Mouse (Mus musculus) kidney, embryonic 15.5 days (tissue): ENCODE measurements around the gene Acvr1b. TPM values are rescaled to one million over a fixed set of nuclear protein-coding genes. Genes with fewer than 3 reads are reported as not detected.

Experiments used
- ATAC-seq: fragments of 200-750 bp; cut with Nextera tagmentation; replicated peaks from 2 replicates; pipeline ENCODE4 v1.8.0; 2017; ENCODE audit warnings: moderate TSS enrichment; ENCODE audit not compliant: low FRiP score
- H3K27ac ChIP-seq: fragments of 300-500 bp; sonication (generic); 2 replicates; pipeline ENCODE4 v1.5.1; 2015; ENCODE audit warnings: mild to moderate bottlenecking, inconsistent platforms
- H3K27me3 ChIP-seq: fragments of 300-500 bp; sonication (generic); 2 replicates; pipeline ENCODE4 v1.6.1; 2015; ENCODE audit warnings: inconsistent platforms
- H3K36me3 ChIP-seq: fragments of 300-500 bp; sonication (generic); 2 replicates; pipeline ENCODE4 v1.6.1; 2015; ENCODE audit warnings: inconsistent platforms
- H3K4me1 ChIP-seq: fragments of 300-500 bp; sonication (generic); 2 replicates; pipeline ENCODE4 v1.6.1; 2015; ENCODE audit warnings: inconsistent platforms
- H3K4me2 ChIP-seq: fragments of 300-500 bp; sonication (generic); 2 replicates; pipeline ENCODE4 v1.6.1; 2015; ENCODE audit warnings: moderate library complexity, mild to moderate bottlenecking, inconsistent platforms
- H3K4me3 ChIP-seq: fragments of 300-500 bp; sonication (generic); replicated peaks from 2 replicates; pipeline ENCODE4 v1.5.1; 2015; ENCODE audit warnings: mild to moderate bottlenecking, inconsistent platforms
- H3K9ac ChIP-seq: fragments of 300-500 bp; sonication (generic); 2 replicates; pipeline ENCODE4 v1.6.1; 2015; ENCODE audit warnings: mild to moderate bottlenecking, inconsistent platforms
- H3K9me3 ChIP-seq: fragments of 300-500 bp; sonication (generic); replicated peaks from 2 replicates; pipeline ENCODE4 v1.6.1; 2016; ENCODE audit warnings: inconsistent platforms
- WGBS: fragments of 180-500 bp; shearing (Covaris S2); methylation state at CpG from one replicate; pipeline ENCODE4 v1.1.7; 2015; ENCODE audit warnings: mixed read lengths; 5-methylcytosine and 5-hydroxymethylcytosine counted together
- polyA plus RNA-seq: library from polyadenylated mRNA; unstranded; fragments of >200 nt; fragmentation: Nextera tagmentation; extraction: Ambion mirVana; gene quantifications from 2 replicates; pipeline ENCODE4 v1.2.1, GENCODE M21; 2015

Acvr1b gene
- polyA plus RNA-seq, 1 experiment from 2014 or later = 6.2 TPM

- no peaks in the 10 kb centered on the region for H3K9me3 ChIP-seq
- H3K4me2 ChIP-seq = no peak overlapping the region
- H3K27me3 ChIP-seq = no peaks in the 10 kb centered on the region; the same call in 1 of the 2 replicates
- 69% methylated on average over 11 of the region's 11 CpGs for WGBS
- no peak overlapping the region for H3K9ac ChIP-seq
- no peak overlapping the region for H3K27ac ChIP-seq
- no peaks in the 10 kb centered on the region for H3K36me3 ChIP-seq
- no peak overlapping the region for H3K4me3 ChIP-seq
- no peak for ATAC-seq
- peaks cover 33% of the 10 kb centered on the region for H3K4me1 ChIP-seq
Observed at GRCm38 (mm10) chr15:101167553-101167952, 6.3 kb upstream of the Acvr1b start.

DNA sequence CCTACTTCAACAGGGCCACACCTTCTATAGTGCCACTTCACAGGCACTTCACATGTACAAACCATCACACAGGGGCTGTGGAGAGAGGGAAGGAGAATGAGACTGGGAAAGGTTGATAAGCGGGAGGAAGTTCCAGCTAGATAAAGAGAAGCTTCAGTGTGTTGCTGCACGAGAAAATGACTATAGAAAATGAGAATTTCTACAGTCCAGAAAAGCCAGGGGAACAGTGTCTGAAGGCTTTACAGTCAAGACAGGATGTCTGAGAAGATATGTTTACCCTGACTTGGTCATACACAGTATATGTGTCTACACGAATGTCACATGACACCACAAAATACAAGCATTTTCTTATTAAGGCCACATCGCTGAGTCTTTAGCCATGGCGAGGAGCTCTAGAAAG lies 4.0 kb upstream of the Acvr1b start:
- Histone ChIP-seq H3K4me1 (peaks cover 19% of the 10 kb centered on the region), H3K4me3 (no peak overlapping the region), H3K4me2 (no peak overlapping the region), H3K36me3 (no peaks in the 10 kb centered on the region), H3K9me3 (no peaks in the 10 kb centered on the region), H3K9ac (no peak overlapping the region), H3K27me3 (no peaks in the 10 kb centered on the region; the same call in 1 of the 2 replicates), H3K27ac (no peak overlapping the region)
- ATAC-seq = no peak
- 85% methylated on average over 5 of the region's 5 CpGs for WGBS

DNA sequence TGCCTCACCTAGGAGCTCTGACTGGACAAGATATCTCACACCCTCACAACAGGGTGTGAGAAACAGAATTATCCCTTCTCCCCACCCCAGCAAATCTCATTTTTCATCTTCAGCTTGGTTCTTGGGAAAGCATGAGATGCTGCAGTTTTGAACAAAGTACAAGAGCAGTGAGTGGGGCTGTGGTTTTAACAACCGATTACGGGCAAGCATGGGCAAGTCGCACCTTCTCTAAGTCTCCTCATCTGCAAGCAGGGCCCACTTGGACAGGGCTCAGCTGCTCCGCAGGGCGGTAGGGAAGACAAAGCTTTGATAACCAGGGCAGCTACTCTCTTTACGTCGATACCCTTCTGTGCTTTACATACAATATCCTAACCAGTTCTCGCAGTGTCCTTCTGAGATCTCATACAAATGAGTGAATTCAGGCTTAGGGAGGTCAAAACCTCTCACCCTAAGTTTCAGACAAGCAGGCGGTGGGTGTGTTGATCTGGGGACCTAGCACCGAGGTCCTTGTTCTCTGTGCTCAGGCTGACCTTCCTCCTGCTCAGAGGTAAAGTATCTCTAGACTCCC lies 3.4 kb upstream of the Acvr1b start:
- Histone ChIP-seq H3K27ac (no peak overlapping the region), H3K4me2 (no peak overlapping the region), H3K27me3 (no peaks in the 10 kb centered on the region; the same call in 1 of the 2 replicates), H3K36me3 (no peaks in the 10 kb centered on the region), H3K9ac (no peak overlapping the region), H3K4me3 (no peak overlapping the region), H3K4me1 (peaks cover 21% of the 10 kb centered on the region), H3K9me3 (no peaks in the 10 kb centered on the region)
- 82% methylated on average over 10 of the region's 10 CpGs for WGBS
- no peak for ATAC-seq

- Histone ChIP-seq H3K27me3 (no peaks in the 10 kb centered on the region; the same call in 1 of the 2 replicates), H3K27ac (no peak overlapping the region), H3K4me3 (no peak overlapping the region), H3K36me3 (no peaks in the 10 kb centered on the region), H3K9ac (no peak overlapping the region), H3K9me3 (no peaks in the 10 kb centered on the region), H3K4me2 (no peak overlapping the region), H3K4me1 (peaks cover 21% of the 10 kb centered on the region)
- ATAC-seq = no peak
- WGBS = 79% methylated on average over 4 of the region's 4 CpGs
Observed at GRCm38 (mm10) chr15:101171272-101171671, 2.6 kb upstream of the Acvr1b start.

DNA sequence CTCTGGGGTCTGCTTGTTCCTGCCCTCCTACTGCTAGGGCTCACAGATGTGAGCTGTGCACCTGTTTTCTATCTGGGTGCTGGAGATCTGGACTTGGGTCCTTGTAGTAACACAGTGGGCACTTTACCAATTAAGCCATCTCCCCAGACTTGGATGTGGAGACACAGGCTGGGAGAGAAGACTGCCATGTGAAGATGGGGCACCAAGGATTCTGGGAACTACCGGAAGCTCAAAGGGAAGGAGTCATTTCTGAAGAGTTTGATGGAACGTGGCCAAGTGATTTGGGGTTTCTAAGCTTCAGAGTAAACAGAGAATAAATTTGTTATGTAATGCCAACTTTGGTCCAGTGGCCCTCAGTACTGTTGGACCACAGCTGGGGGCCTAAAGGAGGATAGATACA lies 1.9 kb upstream of the Acvr1b start:
- Histone ChIP-seq H3K27me3 (no peaks in the 10 kb centered on the region; the same call in 1 of the 2 replicates), H3K9me3 (no peaks in the 10 kb centered on the region), H3K4me2 (no peak overlapping the region), H3K4me1 (peaks cover 28% of the 10 kb centered on the region), H3K9ac (no peak overlapping the region), H3K27ac (no peak overlapping the region), H3K36me3 (no peaks in the 10 kb centered on the region), H3K4me3 (no peak overlapping the region)
- 86% methylated on average over 2 of the region's 2 CpGs for WGBS
- ATAC-seq = no peak

DNA sequence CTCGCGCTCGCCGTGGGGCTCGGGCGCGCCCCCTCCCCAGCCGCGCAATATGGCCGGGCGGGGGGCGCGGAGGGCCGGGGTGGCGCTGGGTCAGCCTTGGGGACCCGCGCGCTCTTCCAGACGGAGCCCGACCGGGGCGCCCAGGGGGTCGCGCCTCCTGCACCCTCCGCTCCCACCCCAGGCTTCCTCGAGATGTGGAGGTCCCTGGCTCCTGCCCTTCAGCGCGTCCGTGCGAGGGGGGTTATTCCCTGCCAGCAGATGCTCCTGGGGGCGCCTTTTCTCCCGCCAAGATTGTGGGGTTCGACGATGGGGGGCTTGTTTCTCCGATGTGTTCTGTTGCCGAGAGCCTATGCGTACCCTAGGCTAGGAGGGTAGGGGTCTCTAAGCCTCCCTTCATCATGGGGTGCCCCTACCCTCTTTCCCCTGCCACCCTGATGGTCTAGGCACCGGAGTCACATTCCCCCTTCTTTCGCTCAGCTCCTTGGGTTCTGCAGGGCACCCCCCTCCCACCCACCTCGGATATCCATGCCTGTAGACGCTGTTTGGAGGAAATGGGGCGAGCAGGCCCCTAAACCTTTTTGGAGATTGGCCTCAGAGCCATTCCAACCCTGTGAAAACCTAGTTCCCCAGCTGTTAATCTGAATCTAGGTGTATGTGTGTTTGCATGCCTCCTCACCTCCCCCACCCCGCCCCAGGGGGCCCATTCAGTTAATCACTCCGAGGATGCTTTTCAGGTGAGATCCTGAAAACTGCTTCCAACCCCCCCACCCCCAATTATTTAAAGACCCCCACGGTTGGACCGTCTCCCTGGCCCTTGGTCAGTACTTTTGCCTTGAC lies 645 bp downstream of the Acvr1b start:
- no peaks in the 10 kb centered on the region for H3K36me3 ChIP-seq
- ATAC-seq = peak; percentile 66
- peak overlapping the region; percentile 91 for H3K4me2 ChIP-seq
- peak overlapping the region; percentile 71 for H3K4me3 ChIP-seq
- no peaks in the 10 kb centered on the region for H3K9me3 ChIP-seq
- under 1% methylated on average over 44 of the region's 46 CpGs for WGBS
- peak overlapping the region; percentile 90 for H3K9ac ChIP-seq
- H3K27me3 ChIP-seq = no peaks in the 10 kb centered on the region; the same call in 1 of the 2 replicates
- peak overlapping the region; percentile 73 for H3K27ac ChIP-seq
- peaks cover 45% of the 10 kb centered on the region for H3K4me1 ChIP-seq

- no peak overlapping the region for H3K27ac ChIP-seq
- 11% methylated on average over 5 of the region's 5 CpGs for WGBS
- no peaks in the 10 kb centered on the region for H3K36me3 ChIP-seq
- H3K27me3 ChIP-seq = no peaks in the 10 kb centered on the region; the same call in 1 of the 2 replicates
- peak overlapping the region; percentile 91 for H3K4me2 ChIP-seq
- peak overlapping the region; percentile 71 for H3K4me3 ChIP-seq
- H3K4me1 ChIP-seq = peaks cover 50% of the 10 kb centered on the region
- peak overlapping the region; percentile 90 for H3K9ac ChIP-seq
- no peaks in the 10 kb centered on the region for H3K9me3 ChIP-seq
- no peak for ATAC-seq
Observed at GRCm38 (mm10) chr15:101175131-101175460, 1.2 kb downstream of the Acvr1b start.

DNA sequence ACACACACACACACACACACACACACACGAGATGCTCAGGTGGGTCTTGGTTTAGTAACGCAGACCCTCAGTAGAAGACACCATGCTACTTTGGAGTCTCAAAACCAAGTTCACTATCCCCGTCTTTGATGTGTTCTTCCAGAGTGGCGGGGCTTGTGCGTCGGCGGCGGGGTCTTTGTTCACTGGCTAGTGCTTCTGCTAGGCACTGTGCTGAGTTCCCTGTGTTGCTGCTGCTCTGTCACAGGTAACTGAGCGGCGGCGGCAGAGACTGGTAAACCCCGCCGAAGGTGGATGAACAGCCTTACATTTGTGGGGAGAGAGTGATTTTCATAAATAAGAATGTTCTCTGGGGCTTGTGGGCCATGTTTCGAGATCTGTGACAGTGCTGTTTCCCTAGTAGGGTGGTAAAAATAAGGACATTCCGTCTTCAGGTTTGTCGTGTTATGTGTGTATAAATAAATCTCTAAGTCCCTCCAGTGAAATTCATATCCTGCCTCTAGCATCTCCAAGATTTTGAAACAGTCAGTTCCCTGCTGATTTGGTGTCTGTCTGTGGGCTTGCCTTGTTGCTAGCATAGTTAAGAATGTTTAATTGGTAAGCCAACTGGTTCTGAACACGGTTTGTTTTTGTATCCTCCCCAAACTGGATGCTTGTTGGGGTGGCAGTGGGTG lies 1.9 kb downstream of the Acvr1b start:
- WGBS = 23% methylated on average over 17 of the region's 17 CpGs
- ATAC-seq = no peak
- peak overlapping the region; percentile 91 for H3K4me2 ChIP-seq
- H3K9ac ChIP-seq = peak overlapping the region; percentile 90; the same call in 1 of the 2 replicates
- peaks cover 56% of the 10 kb centered on the region for H3K4me1 ChIP-seq
- 0 out of 2 replicates have a peak overlapping the region, but pooled peaks have one; percentile 3 for H3K27ac ChIP-seq
- H3K36me3 ChIP-seq = no peaks in the 10 kb centered on the region
- no peaks in the 10 kb centered on the region for H3K9me3 ChIP-seq
- peak overlapping the region; percentile 71 for H3K4me3 ChIP-seq
- no peaks in the 10 kb centered on the region; the same call in 1 of the 2 replicates for H3K27me3 ChIP-seq

DNA sequence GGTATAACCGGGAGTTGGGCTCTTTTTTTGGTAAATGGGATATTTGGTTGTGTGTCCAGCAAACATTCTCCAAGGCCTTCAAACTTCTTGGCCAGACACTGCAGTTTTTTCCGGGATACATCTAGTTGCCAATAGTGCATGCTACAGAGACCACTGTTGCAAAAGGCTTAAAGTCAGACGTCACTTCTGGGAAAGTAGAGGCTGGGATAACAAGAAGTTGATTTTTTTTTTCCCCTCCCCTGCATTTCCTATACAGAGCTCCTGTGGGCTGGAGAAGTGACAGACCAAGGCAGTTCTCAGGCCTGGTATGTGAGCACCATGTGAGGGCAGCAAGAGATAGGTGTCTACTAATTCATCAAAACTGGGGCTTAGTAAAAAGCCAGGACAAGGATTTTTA lies 2.4 kb downstream of the Acvr1b start:
- 47% methylated on average over 3 of the region's 3 CpGs for WGBS
- H3K9ac ChIP-seq = no peak overlapping the region

GRCm38 (mm10) chr15:101176795-101177691 lies 3.2 kb downstream of the Acvr1b start:
- Histone ChIP-seq H3K9me3 (no peaks in the 10 kb centered on the region), H3K36me3 (no peaks in the 10 kb centered on the region), H3K27me3 (no peaks in the 10 kb centered on the region; the same call in 1 of the 2 replicates), H3K9ac (no peak overlapping the region), H3K4me1 (peaks cover 68% of the 10 kb centered on the region), H3K4me3 (no peak overlapping the region), H3K4me2 (no peak overlapping the region), H3K27ac (peak overlapping the region; percentile 24; the same call in 1 of the 2 replicates)
- WGBS = 61% methylated on average over 8 of the region's 8 CpGs
- no peak for ATAC-seq

More for the DNA sequence above, 2.4 kb downstream of the Acvr1b start:
- Histone ChIP-seq H3K27me3 (no peaks in the 10 kb centered on the region; the same call in 1 of the 2 replicates), H3K27ac (0 out of 2 replicates have a peak overlapping the region, but pooled peaks have one; percentile 3), H3K9me3 (no peaks in the 10 kb centered on the region), H3K4me2 (peak overlapping the region; percentile 91), H3K4me3 (0 out of 2 replicates have a peak overlapping the region, but pooled peaks have one; percentile 71), H3K4me1 (peaks cover 62% of the 10 kb centered on the region), H3K36me3 (no peaks in the 10 kb centered on the region)
- no peak for ATAC-seq

DNA sequence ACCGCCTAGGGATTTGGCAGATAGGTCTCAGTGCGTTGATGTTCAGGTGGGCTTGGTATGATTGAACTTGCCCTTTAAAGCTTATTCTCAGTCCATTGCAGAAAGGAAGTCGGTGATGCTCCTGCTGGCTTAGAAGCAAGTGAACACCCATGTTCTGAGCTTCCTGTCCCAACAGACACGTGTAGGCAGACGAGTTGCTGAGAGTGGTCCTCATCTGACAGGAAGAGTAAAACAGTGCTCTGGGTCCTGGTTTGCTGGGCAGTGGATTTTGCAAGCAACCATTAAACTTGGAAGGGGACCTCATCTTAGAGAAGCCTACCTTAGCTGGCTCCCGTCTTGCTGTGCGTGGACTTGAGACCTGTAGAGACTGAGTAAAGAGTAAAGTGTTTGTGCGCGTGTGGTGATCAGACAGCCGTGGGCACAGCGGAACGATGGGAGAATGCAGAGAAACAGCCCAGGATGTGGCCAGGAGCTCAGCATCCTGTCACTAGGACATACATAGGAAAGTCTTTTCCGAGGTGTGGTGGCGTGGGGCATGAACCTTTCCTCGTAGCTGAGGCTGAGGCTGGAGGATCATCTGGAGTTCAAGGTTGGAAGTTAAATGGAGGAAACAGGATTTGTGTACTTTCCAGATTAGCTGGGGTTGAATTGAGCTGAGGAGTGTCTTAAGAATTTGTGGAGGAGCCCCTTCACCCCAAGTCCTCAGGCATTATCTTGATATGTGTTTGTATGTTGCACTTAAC lies 6.7 kb downstream of the Acvr1b start:
- no peak overlapping the region for H3K4me2 ChIP-seq
- WGBS = 66% methylated on average over 15 of the region's 15 CpGs

More for the DNA sequence above, 6.7 kb downstream of the Acvr1b start:
- H3K9ac ChIP-seq = no peak overlapping the region
- no peak overlapping the region for H3K27ac ChIP-seq
- peaks cover 75% of the 10 kb centered on the region for H3K4me1 ChIP-seq
- H3K36me3 ChIP-seq = peaks cover 2% of the 10 kb centered on the region; the same call in 1 of the 2 replicates
- H3K4me3 ChIP-seq = no peak overlapping the region
- no peak for ATAC-seq
- no peaks in the 10 kb centered on the region for H3K9me3 ChIP-seq
- no peaks in the 10 kb centered on the region for H3K27me3 ChIP-seq
